Mouse (Mus musculus) MEL (cell line): ENCODE results near the gene Abt1. TPM values are rescaled to one million over a fixed set of nuclear protein-coding genes. Genes with fewer than 3 reads are reported as not detected.
A peak's percentile ranks its signal among the peaks of the same experiment; 100 is the strongest.

Experiments
- DNase-seq: peaks from one replicate; pipeline ENCODE4 v3.0.0; 2011; ENCODE audit warnings: low read depth, low spot score
- H3K27ac ChIP-seq: 2 replicates; pipeline ENCODE4 v1.5.1; 2012; ENCODE audit warnings: low read depth, mild to moderate bottlenecking, control low read depth, low read length, moderate library complexity; ENCODE audit not compliant: control insufficient read depth
- H3K27me3 ChIP-seq, 2 experiments: fragments of 150-350 bp in 1 of 2; sonication (generic) in 1 of 2; 2 replicates each; pipeline ENCODE4 v1.6.1; 2012; ENCODE audit warnings: low read length in 2 of 2, mild to moderate bottlenecking in 2 of 2, improper control_type of control experiment in 1 of 2, moderate library complexity in 1 of 2; ENCODE audit not compliant: insufficient read depth in 2 of 2, control insufficient read depth in 1 of 2
- H3K36me3 ChIP-seq, 2 experiments: 2 replicates each; pipeline ENCODE4 v1.6.1; 2012 to 2014; ENCODE audit warnings: low read length in 2 of 2, improper control_type of control experiment in 1 of 2, inconsistent platforms in 1 of 2, mild to moderate bottlenecking in 1 of 2; ENCODE audit not compliant: insufficient read depth in 2 of 2, control insufficient read depth in 1 of 2
- H3K4me1 ChIP-seq, 2 experiments: fragments of 150-350 bp in 1 of 2; sonication (generic) in 1 of 2; 2 replicates each; pipeline ENCODE4 v1.6.1; 2012; ENCODE audit warnings: low read length in 2 of 2, improper control_type of control experiment in 1 of 2, mild to moderate bottlenecking in 1 of 2; ENCODE audit not compliant: insufficient read depth in 2 of 2, control insufficient read depth in 1 of 2
- H3K4me3 ChIP-seq, 2 experiments: fragments of 150-350 bp in 1 of 2; sonication (generic) in 1 of 2; 2 replicates each; pipeline ENCODE4 v1.5.1; 2012; ENCODE audit warnings: low read depth in 2 of 2, low read length in 2 of 2, mild to moderate bottlenecking in 2 of 2, moderate library complexity in 2 of 2, control low read depth in 1 of 2, improper control_type of control experiment in 1 of 2; ENCODE audit not compliant: control insufficient read depth in 1 of 2, insufficient read depth in 1 of 2
- H3K79me2 ChIP-seq: 2 replicates; pipeline ENCODE4 v1.6.1; 2012; ENCODE audit warnings: mild to moderate bottlenecking, low read length, moderate library complexity; ENCODE audit not compliant: control insufficient read depth, poor library complexity, insufficient read depth
- H3K9ac ChIP-seq: 2 replicates; pipeline ENCODE4 v1.6.1; 2012; ENCODE audit warnings: low read depth, mild to moderate bottlenecking, control low read depth, low read length, moderate library complexity; ENCODE audit not compliant: control insufficient read depth, poor library complexity, severe bottlenecking
- H3K9me3 ChIP-seq: fragments of 150-350 bp; sonication (generic); replicated peaks from 2 replicates; pipeline ENCODE4 v1.6.1; 2012; ENCODE audit warnings: mild to moderate bottlenecking, low read length, improper control_type of control experiment, moderate library complexity; ENCODE audit not compliant: insufficient read depth
- CHD1 ChIP-seq: IDR thresholded peaks from 2 replicates; pipeline ENCODE4 v1.6.1; 2012; ENCODE audit warnings: low read depth, mild to moderate bottlenecking, inconsistent platforms, low read length, improper control_type of control experiment
- CHD2 ChIP-seq: IDR thresholded peaks from 2 replicates; pipeline ENCODE4 v1.6.1; 2011; ENCODE audit warnings: low read length, improper control_type of control experiment
- E2F4 ChIP-seq: IDR thresholded peaks from 2 replicates; pipeline ENCODE4 v1.6.1; 2011; ENCODE audit warnings: low read depth, low read length, improper control_type of control experiment, borderline replicate concordance
- EP300 ChIP-seq, 2 experiments: IDR thresholded peaks; 2 replicates each; pipeline ENCODE4 v1.6.1; 2011; ENCODE audit warnings: improper control_type of control experiment in 2 of 2, low read length in 2 of 2, low read depth in 1 of 2, mild to moderate bottlenecking in 1 of 2
- ETS1 ChIP-seq: IDR thresholded peaks from 2 replicates; pipeline ENCODE4 v1.6.1; 2012; ENCODE audit warnings: low read depth, mild to moderate bottlenecking, inconsistent platforms, low read length, improper control_type of control experiment, moderate library complexity
- GABPA ChIP-seq: IDR thresholded peaks from 2 replicates; pipeline ENCODE4 v1.6.1; 2012; ENCODE audit warnings: low read depth, mild to moderate bottlenecking, inconsistent platforms, low read length, improper control_type of control experiment, moderate library complexity
- GATA1 ChIP-seq: IDR thresholded peaks from 2 replicates; pipeline ENCODE4 v1.6.1; 2011; ENCODE audit warnings: low read depth, low read length, improper control_type of control experiment
- JUND ChIP-seq: IDR thresholded peaks from 2 replicates; pipeline ENCODE4 v1.6.1; 2011; ENCODE audit warnings: low read depth, mild to moderate bottlenecking, improper control_type of control experiment, low read length
- MAX ChIP-seq: IDR thresholded peaks from 2 replicates; pipeline ENCODE4 v1.6.1; 2011; ENCODE audit warnings: low read length, improper control_type of control experiment
- MAZ ChIP-seq: IDR thresholded peaks from 2 replicates; pipeline ENCODE4 v1.6.1; 2012; ENCODE audit warnings: low read depth, mild to moderate bottlenecking, inconsistent platforms, low read length, improper control_type of control experiment
- MXI1 ChIP-seq: IDR thresholded peaks from 2 replicates; pipeline ENCODE4 v1.6.1; 2011; ENCODE audit warnings: mild to moderate bottlenecking, low read depth, low read length, improper control_type of control experiment
- MYC ChIP-seq: IDR thresholded peaks from 2 replicates; pipeline ENCODE4 v1.6.1; 2011; ENCODE audit warnings: low read depth, mild to moderate bottlenecking, low read length, improper control_type of control experiment, moderate library complexity
- NRF1 ChIP-seq: IDR thresholded peaks from 2 replicates; pipeline ENCODE4 v1.6.1; 2014; ENCODE audit warnings: low read depth, mild to moderate bottlenecking, inconsistent platforms, low read length, improper control_type of control experiment, moderate library complexity; ENCODE audit not compliant: poor library complexity, insufficient read depth, severe bottlenecking
- TBP ChIP-seq: IDR thresholded peaks from 2 replicates; pipeline ENCODE4 v1.8.0; 2011; ENCODE audit warnings: low read depth, low read length, improper control_type of control experiment
- TCF12 ChIP-seq: IDR thresholded peaks from 2 replicates; pipeline ENCODE4 v1.6.1; 2014; ENCODE audit warnings: low read depth, mild to moderate bottlenecking, inconsistent platforms, low read length, improper control_type of control experiment, moderate library complexity
- ZC3H11A ChIP-seq: IDR thresholded peaks from 2 replicates; pipeline ENCODE4 v1.6.1; 2012; ENCODE audit warnings: low read depth, mild to moderate bottlenecking, inconsistent platforms, low read length, improper control_type of control experiment
- ZNF384 ChIP-seq: IDR thresholded peaks from 2 replicates; pipeline ENCODE4 v1.6.1; 2012; ENCODE audit warnings: low read depth, mild to moderate bottlenecking, inconsistent platforms, low read length, improper control_type of control experiment
- polyA plus RNA-seq, 2 experiments: library from polyadenylated mRNA; stranded (reverse) in 1 of 2; unstranded in 1 of 2; fragments of >175 nt in 1 of 2; fragments of >200 nt in 1 of 2; gene quantifications; 2 replicates each; pipeline versions ENCODE4 v1.2.1 to v1.2.4; 2012; ENCODE audit warnings: low replicate concordance in 2 of 2, low read depth in 1 of 2; ENCODE audit not compliant: insufficient read length in 2 of 2, insufficient read depth in 1 of 2, missing spikeins in 1 of 2
- total RNA-seq: library from RNA; depleted of rRNA; stranded (reverse); fragments of 300-350 nt; gene quantifications from 2 replicates; pipeline ENCODE4 v1.2.3, GENCODE M21; 2012

Abt1 gene
- total and polyA plus RNA-seq, 3 experiments: 14.2 to 16.2 TPM; not detected in 1

- Histone ChIP-seq H3K9me3 (no peaks in the 10 kb centered on the region), H3K4me1 (no peaks in the 10 kb centered on the region; a peak in 2 of 4 replicates), H3K4me3 (peak overlapping the region; percentile 42 to 58), H3K79me2 (peaks cover 3% of the 10 kb centered on the region), H3K36me3 (peaks cover 0 to 4% of the 10 kb centered on the region in 2 experiments; a peak in 1 of 4 replicates), H3K9ac (peak overlapping the region; percentile 37), H3K27ac (no peak overlapping the region), H3K27me3 (no peaks in the 10 kb centered on the region)
- TF ChIP-seq E2F4 (no peak), TCF12 (no peak), ZC3H11A (no peak), NRF1 (no peak), MAX (no peak), TBP (peak; percentile 99), ETS1 (no peak), CHD1 (no peak), EP300 (IDR thresholded peaks at IDR 0.05; ENCODE audit: low read depth in 1 of 2, low read length in 2 of 2) (no peak), MYC (no peak), ZNF384 (no peak), MAZ (no peak), CHD2 (no peak), JUND (no peak), GABPA (no peak), GATA1 (peak; percentile 44; the same call in 1 of the 2 replicates), MXI1 (no peak)
- DNase-seq: peak; percentile 89
Observed at GRCm38 (mm10) chr13:23428166-23428993, 4.7 kb upstream of the Abt1 start.

- peaks cover 0 to 4% of the 10 kb centered on the region in 2 experiments; a peak in 2 of 4 replicates for H3K4me1 ChIP-seq
- no peaks in the 10 kb centered on the region for H3K27me3 ChIP-seq
- peaks cover 0 to 4% of the 10 kb centered on the region in 2 experiments; a peak in 1 of 4 replicates for H3K36me3 ChIP-seq
- TF ChIP-seq GATA1: peak; percentile 58
- no peak for TF ChIP-seq JUND
- TF ChIP-seq, all 39 proteins: peak for 1
- peak overlapping the region; percentile 37 for H3K9ac ChIP-seq
- DNase-seq: peak; percentile 81
- peak overlapping the region; percentile 42 to 58 for H3K4me3 ChIP-seq
- H3K79me2 ChIP-seq: peaks cover 10% of the 10 kb centered on the region
- no peaks in the 10 kb centered on the region for H3K9me3 ChIP-seq
- peak overlapping the region; percentile 65 for H3K27ac ChIP-seq
Observed at GRCm38 (mm10) chr13:23427401-23427910, 3.8 kb upstream of the Abt1 start.
